Mouse (Mus musculus): ENCODE results near the gene Snx4.

Snx4 gene

DNA sequence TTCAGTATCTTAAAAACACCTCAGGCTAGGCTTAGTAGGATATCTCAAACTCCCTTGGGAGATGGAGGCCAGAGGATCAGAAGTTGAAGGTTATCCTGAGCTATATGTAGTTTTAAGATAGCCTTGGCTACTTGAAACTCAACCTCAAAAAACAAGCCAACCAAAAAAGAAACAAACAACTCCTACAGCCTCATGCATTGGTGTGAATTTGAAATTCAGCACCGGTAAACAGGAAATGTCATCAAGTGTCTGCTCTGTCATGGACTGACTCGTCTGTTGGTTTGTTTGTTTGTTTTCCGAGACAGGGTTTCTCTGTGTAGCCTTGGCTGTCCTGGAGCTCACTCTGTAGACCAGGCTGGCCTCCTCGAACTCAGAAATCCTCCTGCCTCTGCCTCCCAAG is 20.6 kb downstream of the Snx4 start:
- no peak for DNase-seq (ENCODE audit: low spot score)

DNA sequence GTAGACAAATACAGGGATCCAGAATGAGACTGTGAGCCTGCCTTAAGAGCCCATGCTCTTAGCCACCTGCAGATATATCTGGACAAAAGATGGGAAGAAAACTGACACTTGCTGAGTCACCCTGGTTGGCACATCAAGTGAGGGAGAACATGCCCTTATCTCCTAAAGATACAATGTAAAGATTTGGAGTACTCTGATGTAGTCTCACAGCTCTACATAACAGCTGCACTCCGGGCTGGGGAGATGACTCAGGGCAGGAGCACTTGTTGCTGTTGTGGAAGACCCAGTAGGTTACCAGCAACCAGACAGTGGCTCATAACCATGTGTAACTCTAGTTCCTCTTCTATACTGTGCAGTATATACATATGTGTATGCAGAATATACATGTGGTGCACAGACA is 31.8 kb downstream of the Snx4 start:
- no peak for DNase-seq (ENCODE audit: low spot score)

DNA sequence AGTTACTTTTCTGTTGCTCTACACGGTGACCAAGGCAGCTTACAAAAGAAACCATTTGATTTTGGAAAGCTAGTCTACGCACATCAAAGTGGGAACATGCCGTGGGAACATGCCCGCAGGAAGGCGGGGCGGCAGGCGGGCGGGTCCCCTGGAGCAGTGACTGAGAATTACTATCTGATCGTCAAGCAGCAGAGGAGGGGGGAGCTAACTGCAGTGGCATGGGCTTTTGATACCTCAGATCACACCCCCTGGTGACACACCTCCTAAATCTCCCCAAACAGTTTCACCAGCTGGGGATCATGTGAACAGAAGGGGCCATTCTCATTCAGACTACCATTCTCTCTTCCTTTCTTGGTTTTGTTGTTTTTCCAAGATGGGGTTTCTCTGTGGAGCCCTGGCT is 37.3 kb downstream of the Snx4 start:
- DNase-seq (ENCODE audit: low spot score) = no peak

DNA sequence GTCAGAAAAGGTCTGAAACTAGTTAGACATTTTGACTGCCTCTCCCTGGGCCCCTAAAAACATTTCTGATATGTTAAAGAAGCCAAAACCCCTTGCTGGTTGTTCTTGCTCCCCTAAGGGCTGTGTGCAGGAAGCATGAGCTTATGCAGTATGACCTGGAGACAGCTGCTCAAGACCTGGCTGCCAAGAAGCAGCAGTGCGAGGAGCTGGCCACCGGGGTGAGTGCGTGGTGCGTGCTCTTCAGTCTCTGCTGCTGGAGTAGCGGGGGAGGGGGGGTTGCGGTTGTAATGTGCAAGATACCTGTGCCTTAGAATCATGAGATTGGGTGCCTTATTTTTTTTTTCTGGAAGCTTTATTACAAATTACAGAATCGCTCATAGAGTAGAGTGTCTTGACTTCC is 38.7 kb downstream of the Snx4 start:
- no peak for DNase-seq (ENCODE audit: low spot score)

DNA sequence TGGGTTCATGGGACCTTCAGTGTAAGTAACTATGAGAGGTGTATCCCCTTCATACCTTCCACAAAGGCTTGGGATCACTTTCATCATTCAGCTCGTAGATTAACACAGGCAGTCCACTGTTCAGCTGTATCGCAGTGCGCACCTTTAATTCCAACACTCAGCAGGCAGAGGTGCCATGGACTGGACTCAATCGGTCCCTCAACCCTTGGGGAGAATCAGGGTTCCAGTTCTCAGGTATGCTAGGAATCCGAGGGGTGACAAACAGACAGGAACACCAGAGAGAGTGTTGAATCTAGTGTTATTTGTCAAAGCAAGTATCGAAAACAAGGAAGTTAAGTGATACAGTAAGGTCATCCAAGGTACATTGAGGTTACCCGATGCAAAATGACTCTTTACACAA is 41.0 kb downstream of the Snx4 start:
- DNase-seq (ENCODE audit: low spot score) = no peak

DNA sequence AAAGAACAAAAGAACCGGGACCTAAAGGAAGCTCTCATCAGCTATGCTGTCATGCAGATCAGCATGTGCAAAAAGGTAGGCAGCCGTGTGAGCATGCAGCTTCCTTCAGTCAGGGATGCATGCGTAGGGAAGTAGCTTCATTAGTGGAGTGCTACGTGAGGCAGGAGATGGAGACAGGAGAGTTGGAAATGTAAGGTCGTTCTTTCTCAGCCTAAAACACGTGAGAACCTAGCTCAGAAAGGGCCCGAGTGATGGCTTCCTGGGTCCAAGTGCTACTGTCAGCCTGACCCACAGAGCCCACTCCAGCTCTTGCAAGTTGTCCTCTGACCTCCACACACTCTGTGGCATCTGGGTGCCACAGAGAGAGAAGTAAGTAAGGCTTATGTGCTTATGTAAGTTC is 43.4 kb downstream of the Snx4 start:
- no peak for DNase-seq (ENCODE audit: low spot score)

DNA sequence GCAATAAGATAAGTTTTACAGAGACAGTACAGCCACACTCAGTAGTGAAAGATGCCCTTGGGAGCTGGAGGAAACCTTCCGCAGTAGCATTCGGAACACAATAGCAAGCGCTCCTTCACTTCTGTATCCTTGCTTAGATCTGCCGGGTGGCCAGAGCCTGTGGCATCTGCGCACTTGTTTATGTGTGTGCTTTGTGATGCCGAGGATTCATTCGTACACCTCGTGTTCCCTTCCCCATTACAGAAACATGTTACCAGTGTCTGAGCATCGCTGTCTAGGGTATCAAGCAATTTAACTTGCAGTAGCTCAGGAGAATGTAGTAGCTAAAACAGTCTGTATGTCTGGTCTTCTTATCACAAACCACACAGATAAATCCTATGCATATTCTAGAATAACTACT is 44.1 kb downstream of the Snx4 start:
- DNase-seq (ENCODE audit: low spot score) = no peak

DNA sequence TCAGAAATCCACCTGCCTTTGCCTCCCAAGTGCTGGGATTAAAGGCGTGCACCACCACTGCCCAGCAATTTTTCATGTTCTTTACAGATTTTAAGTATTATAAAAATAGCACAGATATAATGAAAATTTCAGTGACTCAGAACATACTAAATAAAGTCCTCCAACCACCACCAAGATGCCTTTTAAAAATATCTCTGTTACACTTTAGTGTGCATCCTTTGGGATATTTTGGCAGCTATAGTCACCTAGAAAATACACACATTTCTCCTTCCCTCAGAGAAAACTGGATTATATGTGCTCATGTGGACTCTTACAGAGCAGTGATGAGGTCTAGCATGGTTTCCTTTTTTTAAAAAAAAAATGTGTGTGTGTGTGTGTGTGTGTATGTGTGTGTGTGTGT is 46.3 kb downstream of the Snx4 start:
- no peak for DNase-seq (ENCODE audit: low spot score)

DNA sequence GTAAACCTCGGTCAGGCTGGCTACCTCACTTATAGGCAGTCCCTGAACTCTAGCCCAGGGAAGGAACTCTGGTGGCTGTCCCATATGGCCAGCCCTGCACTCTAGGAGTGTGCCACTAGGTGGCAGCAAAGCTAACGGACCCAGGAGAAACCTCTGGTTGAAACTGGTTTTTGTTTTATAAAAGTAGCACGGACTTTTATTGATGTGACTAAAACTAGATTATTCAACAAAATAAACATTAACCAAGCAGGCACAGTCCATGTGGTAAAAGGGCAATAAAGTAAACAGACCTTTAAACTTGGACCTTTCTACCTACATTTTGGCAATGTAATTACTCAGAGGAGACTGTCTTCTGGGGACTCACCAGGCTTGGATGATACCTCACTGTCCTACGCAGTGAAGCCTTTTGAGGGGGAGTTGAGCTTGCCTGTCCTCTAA is 55.4 kb downstream of the Snx4 start:
- DNase-seq (ENCODE audit: low spot score) = peak; percentile 61

DNA sequence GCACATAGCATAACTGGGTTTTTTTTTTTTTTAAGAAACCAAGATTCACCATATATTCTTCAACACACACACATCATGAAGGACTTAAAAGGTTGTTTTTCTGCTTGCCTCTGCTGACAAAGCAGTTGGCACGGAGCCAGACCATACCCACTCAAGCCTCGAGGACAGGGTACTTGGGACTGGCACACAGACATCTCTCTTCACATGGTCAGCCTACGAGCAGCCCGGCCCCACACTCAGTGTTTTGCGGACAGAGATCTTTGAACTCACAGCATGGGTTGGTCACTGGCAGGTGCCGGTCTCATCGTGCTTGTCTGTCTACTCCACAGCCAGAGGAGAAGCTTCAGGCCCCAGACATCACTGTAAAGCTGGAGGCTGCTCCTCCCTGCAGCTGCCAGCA is 56.5 kb downstream of the Snx4 start:
- no peak for DNase-seq (ENCODE audit: low spot score)

DNA sequence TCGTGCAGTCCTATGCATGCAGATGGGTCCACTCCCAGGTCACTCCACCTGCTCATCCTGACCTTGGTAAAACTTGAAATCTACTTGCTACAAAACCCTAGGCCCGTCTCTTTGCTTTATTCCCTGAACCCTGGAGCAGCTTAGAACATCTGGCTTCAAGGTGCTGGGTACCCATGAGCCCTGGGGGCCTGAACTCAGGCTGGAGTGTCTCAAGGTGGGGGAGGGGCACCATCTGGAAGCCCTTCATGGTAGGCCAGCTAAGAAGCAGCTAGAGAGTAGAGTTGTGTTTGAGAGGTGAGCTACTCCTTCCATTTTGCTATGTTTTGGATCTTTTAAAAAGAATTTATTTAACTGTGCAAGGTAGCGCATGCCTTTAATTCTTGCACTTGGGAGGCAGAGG is 57.8 kb downstream of the Snx4 start:
- no peak for DNase-seq (ENCODE audit: low spot score)

DNA sequence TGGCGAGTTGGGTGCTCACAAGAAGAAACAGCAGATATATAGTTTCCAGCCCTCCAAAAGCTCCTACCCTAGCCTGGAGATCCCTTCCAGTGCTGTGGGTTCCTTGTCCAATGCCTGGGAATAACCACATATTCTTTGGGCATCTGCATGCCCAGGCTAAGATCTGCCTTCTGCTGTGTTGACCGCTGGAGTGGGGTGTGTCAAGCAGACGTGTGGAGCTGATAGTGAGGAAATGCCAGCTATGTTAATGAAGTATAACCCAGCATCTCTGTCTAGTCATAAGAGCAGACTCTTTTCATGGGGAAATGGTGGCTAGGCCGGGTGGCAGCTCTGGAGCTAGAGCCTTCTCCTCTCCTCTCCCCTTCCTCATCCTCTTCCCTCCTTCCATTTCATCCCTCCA is 64.4 kb downstream of the Snx4 start:
- no peak for DNase-seq (ENCODE audit: low spot score)

DNA sequence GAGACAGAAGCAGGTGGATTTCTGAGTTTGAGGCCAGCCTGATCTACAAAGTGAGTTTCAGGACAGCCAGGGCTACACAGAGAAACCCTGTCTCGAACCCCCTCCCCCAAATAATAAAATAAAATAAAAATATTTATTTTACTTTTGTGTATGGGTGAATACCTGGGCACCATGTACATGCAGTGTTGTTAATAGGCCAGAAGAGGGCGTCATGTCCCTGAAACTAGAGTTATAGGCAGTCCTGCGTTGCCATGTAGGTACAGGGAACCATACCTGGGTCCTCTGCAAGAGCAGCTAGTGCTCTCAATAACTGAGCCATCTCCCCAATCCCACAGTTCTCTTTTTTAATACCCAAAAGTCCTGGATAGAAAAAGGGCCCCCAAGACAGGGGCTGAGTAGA is 66.4 kb downstream of the Snx4 start:
- DNase-seq (ENCODE audit: low spot score) = no peak

DNA sequence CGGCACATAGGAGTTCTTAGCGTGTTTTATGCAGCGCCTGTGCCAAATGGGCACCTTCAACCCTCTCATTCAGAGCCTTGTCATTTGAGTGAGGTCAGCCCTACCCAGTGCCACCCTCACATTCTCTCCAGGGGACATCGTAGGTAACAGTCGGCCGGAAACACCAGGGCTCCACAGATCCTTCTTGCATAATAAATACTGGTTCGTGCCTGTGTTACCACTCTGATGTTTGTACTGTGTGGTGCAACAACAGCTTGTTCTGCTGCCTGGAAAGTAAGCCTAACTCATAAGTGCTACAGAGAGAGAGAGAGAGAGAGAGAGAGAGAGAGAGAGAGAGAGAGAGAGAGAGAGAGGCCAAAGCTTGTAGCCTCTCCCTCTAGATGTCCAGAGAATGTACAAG is 66.8 kb downstream of the Snx4 start:
- no peak for DNase-seq (ENCODE audit: low spot score)

DNA sequence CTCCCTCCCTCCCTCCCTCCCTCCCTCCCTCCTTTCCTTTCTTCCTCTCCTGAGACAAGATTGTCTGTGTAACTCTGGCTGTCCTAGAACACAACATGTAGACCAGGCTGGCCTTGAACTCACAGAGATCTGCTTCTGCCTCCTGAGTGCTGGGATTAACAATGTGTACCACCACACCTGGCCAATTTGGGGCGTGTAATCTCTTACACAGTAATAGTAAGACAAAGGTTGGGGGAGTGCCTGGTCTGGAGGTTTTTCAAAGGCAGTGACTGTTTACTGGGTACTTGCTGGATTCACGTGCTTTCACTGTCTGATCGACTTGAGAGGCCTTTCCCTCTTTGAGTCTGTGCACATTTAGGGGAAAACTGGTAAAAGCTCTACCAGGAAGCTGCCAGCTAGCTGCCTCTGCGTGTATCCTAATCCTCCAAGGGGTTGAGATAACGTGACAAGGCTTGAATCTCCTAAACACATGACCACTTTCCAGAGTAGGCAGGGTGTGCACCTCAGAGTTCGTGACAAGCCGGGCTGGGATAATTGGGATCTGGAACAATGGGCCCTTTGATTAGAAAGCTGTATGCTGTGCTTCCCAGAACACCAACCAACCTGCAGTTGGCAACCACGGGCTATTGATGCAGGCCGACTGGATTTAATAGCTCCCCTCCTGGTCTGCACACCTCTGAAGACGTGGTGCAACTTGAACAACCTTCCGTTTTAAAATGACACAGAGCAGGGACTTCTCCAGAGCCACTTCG is 74.6 kb downstream of the Snx4 start:
- DNase-seq (ENCODE audit: low spot score) = no peak

DNA sequence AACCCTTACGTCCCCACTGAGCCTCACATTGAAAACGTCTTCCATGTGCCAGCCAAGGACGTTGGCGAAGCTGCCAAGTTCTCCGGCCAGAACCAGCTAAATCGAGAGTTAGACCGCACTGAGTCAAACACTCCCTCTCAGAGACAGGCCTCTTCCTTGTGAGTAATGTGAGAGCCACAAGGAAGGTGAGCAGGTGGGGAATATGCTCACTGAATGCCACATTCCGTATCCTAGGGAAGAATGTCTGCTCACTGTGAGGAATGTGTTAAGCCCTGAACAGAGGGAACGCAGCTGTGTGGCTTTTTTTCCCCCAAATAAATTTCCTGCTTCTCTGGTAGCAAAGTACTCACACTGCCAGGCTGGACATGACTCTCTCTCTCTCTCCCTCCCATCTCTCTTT is 75.3 kb downstream of the Snx4 start:
- no peak for DNase-seq (ENCODE audit: low spot score)

DNA sequence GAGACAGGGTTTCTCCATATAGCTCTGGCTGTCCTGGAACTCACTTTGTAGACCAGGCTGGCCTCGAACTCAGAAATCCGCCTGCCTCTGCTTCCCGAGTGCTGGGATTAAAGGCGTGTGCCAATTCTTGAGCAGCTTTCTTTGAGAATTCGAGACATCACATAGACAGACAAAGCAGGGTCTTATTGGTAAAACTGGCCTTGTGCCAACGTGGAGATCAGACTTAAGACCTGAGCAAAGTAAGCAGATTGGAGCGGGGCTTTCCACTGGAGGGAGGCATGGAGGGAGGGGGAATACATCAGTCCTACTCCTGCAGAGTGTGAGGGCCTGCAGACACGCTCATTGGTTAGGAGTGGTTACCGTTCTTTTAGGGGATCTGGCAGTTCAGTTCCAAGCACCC is 75.9 kb downstream of the Snx4 start:
- no peak for DNase-seq (ENCODE audit: low spot score)

DNA sequence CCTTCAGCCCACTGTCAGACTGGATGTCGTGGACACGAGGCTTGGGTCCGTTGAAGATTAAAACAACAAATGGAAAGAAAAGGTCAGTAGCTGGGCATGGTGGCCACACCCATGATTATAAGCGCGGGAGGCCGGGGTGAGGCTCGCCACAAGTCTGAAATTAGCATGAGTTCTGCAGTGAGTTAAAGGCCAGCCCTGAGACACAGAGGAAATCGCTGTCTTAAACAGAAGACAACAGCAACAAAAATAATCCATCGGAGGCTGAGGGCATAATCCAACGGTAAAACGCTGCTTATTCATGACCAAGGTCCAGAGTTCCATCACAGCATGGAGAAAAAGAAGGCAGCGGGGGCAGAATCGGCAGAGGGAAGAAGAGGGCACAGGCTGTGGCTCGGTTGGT is 81.8 kb downstream of the Snx4 start:
- no peak for DNase-seq (ENCODE audit: low spot score)

DNA sequence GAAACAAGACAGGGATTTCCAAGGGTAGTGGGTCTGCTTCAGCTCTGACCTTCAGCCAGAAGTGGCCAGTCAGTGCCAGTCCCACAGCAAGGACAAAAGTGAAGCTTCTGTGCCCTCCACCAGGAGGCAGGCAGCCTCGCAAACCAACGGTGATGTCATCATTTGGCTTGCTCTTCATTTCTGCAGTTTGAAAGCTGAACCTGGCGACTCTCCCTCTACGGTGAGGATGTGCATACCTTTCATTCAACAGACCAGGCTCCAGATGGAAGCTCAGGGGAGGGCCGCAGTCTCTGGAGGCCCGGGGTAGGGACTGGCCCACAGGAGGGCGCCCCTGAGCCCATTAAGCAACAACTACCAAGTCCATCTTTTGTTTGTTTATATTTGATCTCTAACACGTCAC is 85.9 kb downstream of the Snx4 start:
- peak; percentile 81 for DNase-seq (ENCODE audit: low spot score)

DNA sequence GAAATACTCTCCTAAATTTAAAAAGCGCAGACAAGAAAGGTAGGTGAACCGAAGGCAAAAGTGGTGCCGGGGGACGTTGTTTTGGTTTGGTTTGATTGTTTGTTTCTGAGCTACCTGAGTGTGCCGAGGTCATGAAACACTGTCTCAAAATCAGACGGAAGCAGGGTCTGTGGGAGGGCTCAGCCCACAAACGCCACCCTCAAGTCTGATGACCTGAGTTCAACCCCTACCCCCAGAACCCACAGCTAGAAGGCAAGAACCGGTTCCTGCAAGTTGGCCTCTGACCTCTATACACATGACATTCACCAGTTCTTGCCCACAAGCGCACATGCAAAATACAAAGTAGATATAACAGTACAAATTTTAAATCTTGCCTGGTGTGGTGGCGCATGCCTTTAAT is 86.4 kb downstream of the Snx4 start:
- peak; percentile 38 for DNase-seq (ENCODE audit: low spot score)

DNA sequence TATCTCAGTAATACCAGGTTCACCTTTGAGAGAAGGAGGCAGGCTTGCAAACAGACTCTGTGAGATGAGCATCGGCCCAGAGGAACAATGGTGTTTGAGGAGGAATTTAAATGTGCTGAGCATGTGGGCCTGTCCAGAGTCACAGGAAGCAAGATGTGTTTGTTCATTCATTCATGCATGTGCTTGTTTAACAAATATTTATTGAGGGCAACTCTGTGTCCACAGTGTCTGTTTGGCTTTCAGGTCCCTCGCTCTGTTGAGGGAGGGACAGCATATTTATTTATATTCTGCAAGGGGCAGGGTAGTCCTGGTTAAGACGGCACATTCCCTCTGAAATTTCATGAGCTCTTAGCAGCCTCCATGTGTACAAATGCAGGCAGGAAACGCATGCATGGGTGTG is 87.2 kb downstream of the Snx4 start:
- no peak for DNase-seq (ENCODE audit: low spot score)

DNA sequence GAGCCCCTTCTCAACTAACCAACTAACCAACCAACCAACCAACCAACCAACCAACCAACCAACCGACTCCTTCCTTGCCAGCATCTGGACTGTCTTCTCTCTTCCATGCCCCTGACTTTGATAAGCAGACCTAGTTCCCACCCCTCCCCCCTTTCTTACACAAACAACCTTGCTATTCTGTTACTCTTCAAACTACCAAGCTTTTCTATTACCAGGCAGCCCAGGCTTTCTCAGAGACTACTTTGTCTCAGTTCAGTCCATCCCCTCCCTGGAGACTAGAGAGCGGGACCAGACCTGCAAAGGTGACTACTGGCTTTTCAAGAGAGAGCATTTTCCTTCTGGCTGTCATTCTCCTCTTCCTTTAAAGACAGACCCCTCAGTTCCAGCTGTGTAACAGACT is 88.2 kb downstream of the Snx4 start:
- DNase-seq (ENCODE audit: low spot score) = no peak

DNA sequence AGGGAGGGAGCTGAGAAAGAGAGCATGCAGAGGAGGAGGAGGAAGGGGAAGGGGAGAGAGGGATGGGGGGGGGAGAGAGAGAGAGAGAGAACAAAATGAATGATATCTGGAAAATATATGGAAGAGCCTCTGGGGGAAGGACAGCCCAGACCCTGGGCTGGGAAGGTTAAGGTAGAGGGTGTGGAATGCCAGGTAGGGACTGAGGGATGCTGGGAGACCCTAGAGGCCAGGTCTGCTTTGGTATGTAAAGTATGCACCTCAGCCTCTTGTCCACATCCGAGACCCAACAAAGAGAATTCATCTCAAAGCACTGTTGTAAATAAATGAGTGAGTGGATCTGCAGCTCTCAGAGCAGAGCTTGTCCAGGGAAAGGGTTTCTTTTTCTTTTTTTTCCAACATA is 91.1 kb downstream of the Snx4 start:
- DNase-seq (ENCODE audit: low spot score) = no peak

DNA sequence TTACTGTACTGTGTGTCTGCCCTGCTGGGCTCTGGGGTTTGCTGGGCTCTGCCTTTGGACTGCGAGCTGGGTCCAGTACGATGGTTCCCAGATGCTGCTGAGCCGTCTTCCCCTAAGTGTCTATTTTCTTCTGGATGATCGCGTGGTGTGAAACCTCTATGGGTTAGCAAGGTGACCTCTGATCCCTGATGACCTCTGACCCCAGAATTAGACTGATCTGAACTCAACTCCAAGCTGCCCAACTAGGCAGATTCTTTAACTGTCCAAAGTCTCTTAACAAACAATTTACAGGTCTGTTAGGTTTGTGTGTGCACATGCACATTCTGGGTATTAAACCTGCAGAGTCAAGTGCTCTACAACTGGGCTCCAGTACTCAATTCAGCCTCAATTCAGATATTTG is 91.9 kb downstream of the Snx4 start:
- DNase-seq (ENCODE audit: low spot score) = no peak

DNA sequence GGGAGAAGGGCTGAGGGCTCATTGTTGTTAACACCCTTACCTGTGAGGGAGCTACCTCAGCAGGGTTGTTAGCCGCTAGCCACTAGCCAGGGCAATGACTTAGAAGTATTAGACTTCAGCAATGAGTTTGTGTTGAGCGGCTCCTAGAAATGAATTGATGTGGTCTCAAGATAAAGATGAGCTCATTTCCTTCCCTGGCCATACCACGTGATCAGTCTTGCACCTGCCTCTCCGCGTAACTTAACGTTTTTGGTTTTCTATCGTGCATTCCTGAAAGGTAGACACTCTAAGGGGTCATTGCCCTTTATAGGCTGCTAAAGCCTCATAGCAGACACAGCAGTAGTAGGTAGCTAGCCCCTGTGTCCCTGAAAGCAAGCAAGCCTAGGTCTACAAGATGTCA is 92.4 kb downstream of the Snx4 start:
- peak; percentile 72 for DNase-seq (ENCODE audit: low spot score)

Data from T-cell, adult 2 months (primary cell).